Mouse (Mus musculus): ENCODE results near the gene Gm17720.

GRCm38 (mm10) chr8:110065676-110066075, 36.9 kb downstream of the Gm17720 start:
- no peak for TF ChIP-seq POLR2A (IDR thresholded peaks at IDR 0.05; ENCODE audit: borderline replicate concordance, extremely low read depth, insufficient read depth, insufficient read length, poor library complexity, severe bottlenecking)
- TF ChIP-seq CTCF (IDR thresholded peaks at IDR 0.05; ENCODE audit: borderline replicate concordance, extremely low read depth, insufficient read depth, insufficient read length): no peak
